12 mouse cellular contexts compared by ENCODE assay signal in the genomic region with DNA sequence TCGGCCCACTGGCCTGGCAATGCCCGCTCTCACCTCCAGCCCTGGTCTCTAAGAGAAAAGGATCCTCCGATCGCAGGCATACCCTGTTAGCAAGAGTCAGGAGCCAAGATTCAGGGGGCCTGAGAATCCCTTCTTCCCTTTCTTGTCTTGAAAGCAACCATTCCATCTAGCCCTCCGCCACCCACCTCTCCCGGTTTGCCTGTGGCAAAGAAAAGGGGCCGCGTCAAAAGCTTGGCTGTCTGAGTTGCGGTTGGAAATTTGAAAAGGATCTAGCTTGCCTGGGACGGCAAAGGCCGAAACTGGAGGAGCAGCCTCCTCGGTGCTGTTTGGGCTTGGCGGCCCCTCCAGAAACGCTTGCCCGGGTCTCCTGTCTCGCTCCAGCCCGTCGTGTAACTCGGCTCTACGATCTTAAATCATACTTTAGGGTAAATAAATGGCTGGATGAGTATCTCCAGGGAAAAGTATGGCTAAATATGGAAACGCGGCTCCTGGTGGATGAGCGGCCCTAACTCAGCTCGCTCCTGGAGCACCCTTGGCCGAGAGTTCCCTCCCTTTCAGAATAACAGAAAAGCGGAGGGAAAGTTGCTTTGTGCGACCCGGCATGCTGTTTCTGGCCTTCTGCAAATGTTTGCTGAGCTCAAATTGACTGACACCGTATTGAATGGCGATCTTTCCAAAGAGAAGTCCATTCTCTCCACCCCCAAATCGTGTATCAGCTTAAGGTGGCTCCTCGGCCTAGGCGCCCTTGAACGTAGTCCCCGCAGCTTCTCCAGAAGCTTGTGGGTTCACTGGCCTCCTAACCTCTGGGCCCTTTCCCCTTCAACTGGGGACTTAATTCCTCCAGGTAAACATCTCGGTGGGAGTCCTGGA. TPM values are rescaled to one million over a fixed set of nuclear protein-coding genes. Genes with fewer than 3 reads are reported as not detected.
DNase-seq lines count a peak whose midpoint lies in the region; ATAC-seq and TF ChIP-seq lines count a peak whose summit lies in the region.
"Had no signal": no experiment of that assay in that cellular context is flagged by ENCODE, and none has a peak within 500 bp of the region (broad histone marks: within the 10 kb centered on the region; RNA-seq: fewer than 3 reads in every experiment).

No protein-coding gene starts in this region.

- TF ChIP-seq POLR2A in limb, embryonic 14.5 days (IDR thresholded peaks at IDR 0.05; ENCODE audit: borderline replicate concordance, extremely low read depth, insufficient read depth, insufficient read length): no peak

- TF ChIP-seq CTCF in left cerebral cortex, adult 2 months (IDR thresholded peaks at IDR 0.05): no peak

- no peak overlapping the region for H3K9ac ChIP-seq in forebrain, embryonic 16.5 days (replicated peaks; ENCODE audit: low read depth, low read length)
- no peak overlapping the region for H3K9ac ChIP-seq in neural tube, embryonic 15.5 days (replicated peaks)
- H3K9ac ChIP-seq in limb, embryonic 14.5 days (ENCODE audit: low read depth, low read length, severe bottlenecking): peak overlapping the region; percentile 21; the same call in 1 of the 2 replicates
- H3K9ac ChIP-seq: liver, embryonic 15.5 days had no signal

- no peak overlapping the region for H3K27ac ChIP-seq in forebrain, embryonic 10.5 days
- no peak overlapping the region for H3K27ac ChIP-seq in forebrain, embryonic 16.5 days (ENCODE audit: low read length)
- no peak overlapping the region for H3K27ac ChIP-seq in neural tube, embryonic 15.5 days (replicated peaks)
- no peak overlapping the region for H3K27ac ChIP-seq in limb, embryonic 14.5 days (replicated peaks; ENCODE audit: low read depth, low read length)
- no peak overlapping the region for H3K27ac ChIP-seq in left cerebral cortex, adult 2 months
- H3K27ac ChIP-seq: liver, embryonic 15.5 days had no signal

- peak overlapping the region; percentile 52 for H3K4me3 ChIP-seq in forebrain, embryonic 10.5 days
- H3K4me3 ChIP-seq in forebrain, embryonic 16.5 days (replicated peaks; ENCODE audit: low read length): no peak overlapping the region
- no peak overlapping the region for H3K4me3 ChIP-seq in neural tube, embryonic 15.5 days (replicated peaks)
- H3K4me3 ChIP-seq in limb, embryonic 14.5 days (replicated peaks; ENCODE audit: low read length): peak overlapping the region; percentile 9
- H3K4me3 ChIP-seq in left cerebral cortex, adult 2 months: no peak overlapping the region
- H3K4me3 ChIP-seq: liver, embryonic 15.5 days had no signal

- WGBS in forebrain, embryonic 10.5 days: under 1% methylated on average over 36 of the region's 36 CpGs
- WGBS in forebrain, embryonic 16.5 days: 1% methylated on average over 36 of the region's 36 CpGs
- under 1% methylated on average over 36 of the region's 36 CpGs for WGBS in neural tube, embryonic 15.5 days
- WGBS in limb, embryonic 14.5 days: 3% methylated on average over 35 of the region's 36 CpGs

- ATAC-seq in forebrain, embryonic 16.5 days: no peak
- ATAC-seq in neural tube, embryonic 15.5 days (ENCODE audit: low FRiP score): no peak
- ATAC-seq in limb, embryonic 14.5 days (ENCODE audit: low FRiP score, low read depth): no peak
- ATAC-seq: inflammation-experienced regulatory T-cells, adult 6 months had no signal

- H3K4me1 ChIP-seq in forebrain, embryonic 10.5 days: peaks cover 49% of the 10 kb centered on the region
- peaks cover 17% of the 10 kb centered on the region for H3K4me1 ChIP-seq in forebrain, embryonic 16.5 days (replicated peaks; ENCODE audit: control insufficient read depth, insufficient read depth, low read length)
- H3K4me1 ChIP-seq in neural tube, embryonic 15.5 days: peaks cover 33% of the 10 kb centered on the region
- H3K4me1 ChIP-seq in limb, embryonic 14.5 days (ENCODE audit: control insufficient read depth, insufficient read depth, low read length): peaks cover 11% of the 10 kb centered on the region; the same call in 1 of the 2 replicates

- peaks cover 100% of the 10 kb centered on the region for H3K27me3 ChIP-seq in forebrain, embryonic 10.5 days (ENCODE audit: poor library complexity, severe bottlenecking)
- peaks cover 80% of the 10 kb centered on the region for H3K27me3 ChIP-seq in forebrain, embryonic 16.5 days (replicated peaks; ENCODE audit: control insufficient read depth, insufficient read depth, low read length)
- peaks cover 86% of the 10 kb centered on the region for H3K27me3 ChIP-seq in neural tube, embryonic 15.5 days (replicated peaks)
- peaks cover 94% of the 10 kb centered on the region for H3K27me3 ChIP-seq in limb, embryonic 14.5 days (ENCODE audit: control insufficient read depth, insufficient read depth, low read length)

- no peaks in the 10 kb centered on the region for H3K36me3 ChIP-seq in forebrain, embryonic 10.5 days (replicated peaks)
- H3K36me3 ChIP-seq in forebrain, embryonic 16.5 days (ENCODE audit: control insufficient read depth, insufficient read depth): no peaks in the 10 kb centered on the region
- no peaks in the 10 kb centered on the region for H3K36me3 ChIP-seq in neural tube, embryonic 15.5 days
- H3K36me3 ChIP-seq in limb, embryonic 14.5 days (ENCODE audit: control insufficient read depth, insufficient read depth, low read length): no peaks in the 10 kb centered on the region
- H3K36me3 ChIP-seq: liver, embryonic 15.5 days had no signal

- H3K9me3 ChIP-seq in forebrain, embryonic 10.5 days: no peaks in the 10 kb centered on the region
- H3K9me3 ChIP-seq in forebrain, embryonic 16.5 days (ENCODE audit: control insufficient read depth, low read length): 0 out of 2 replicates have a peak, but pooled peaks cover 1% of the 10 kb centered on the region
- no peaks in the 10 kb centered on the region for H3K9me3 ChIP-seq in neural tube, embryonic 15.5 days (replicated peaks)
- no peaks in the 10 kb centered on the region for H3K9me3 ChIP-seq in limb, embryonic 14.5 days (ENCODE audit: control insufficient read depth, low read length)
- H3K9me3 ChIP-seq: liver, embryonic 15.5 days had no signal

- peak; percentile 53 for DNase-seq in forebrain, embryonic 10.5 days (ENCODE audit: extremely low spot score, low spot score)
- DNase-seq in neural tube, embryonic 10.5 days (ENCODE audit: extremely low spot score, low spot score): peak; percentile 66
- DNase-seq in limb, embryonic 14.5 days (ENCODE audit: low spot score): no peak
- DNase-seq in left cerebral cortex, adult 2 months (ENCODE audit: extremely low spot score in 1 of 2, low spot score in 2 of 2): no peak
- no peak for DNase-seq in gastrocnemius, postnatal 14 days
- DNase-seq in cerebellum, adult 11-12 months: no peak
- DNase-seq: thymus, adult 18-20 months had no signal

- intact Hi-C loops in left cerebral cortex, adult 2 months (cut with DNase I): loop anchor here (10.0 kb wide), 2 partner anchors 688 to 1198 kb away; no protein-coding TSS in a partner anchor
- intact Hi-C loops in gastrocnemius, postnatal 14 days (cut with DNase I; ENCODE audit: low total_unique reads): loop anchor here (5.0 to 10.0 kb wide), 3 partner anchors 728 to 1198 kb away; no protein-coding TSS in a partner anchor

- H3K4me2 ChIP-seq in forebrain, embryonic 16.5 days (ENCODE audit: low read length): no peak overlapping the region
- no peak overlapping the region for H3K4me2 ChIP-seq in neural tube, embryonic 15.5 days
- peak overlapping the region; percentile 78; the same call in 1 of the 2 replicates for H3K4me2 ChIP-seq in limb, embryonic 14.5 days (replicated peaks; ENCODE audit: low read depth, low read length, severe bottlenecking)
- H3K4me2 ChIP-seq: liver, embryonic 15.5 days had no signal

RNA-seq across cellular contexts. Expression of a gene that starts 3.4 kb away (rescaled TPM):
- polyA plus RNA-seq in forebrain, embryonic 10.5 days (2016; fragmentation: Nextera tagmentation; extraction: Ambion mirVana): 11.1 and 15.3 TPM in 2 replicates
- polyA plus RNA-seq in forebrain, embryonic 16.5 days (2015; fragmentation: Nextera tagmentation; extraction: Ambion mirVana): 0.86 and 4.9 TPM in 2 replicates
- polyA plus RNA-seq in neural tube, embryonic 15.5 days (2015; fragmentation: Nextera tagmentation; extraction: Ambion mirVana): 5.1 and 5.2 TPM in 2 replicates
- 13.3 and 16.0 TPM in 2 replicates for polyA plus RNA-seq in limb, embryonic 14.5 days (2012; rRNA removed)
- polyA plus RNA-seq in limb, embryonic 14.5 days (2014; fragmentation: Nextera tagmentation; extraction: Ambion mirVana): 11.9 and 12.2 TPM in 2 replicates
- not detected for total RNA-seq in left cerebral cortex, adult 2 months (2021)
- total RNA-seq in gastrocnemius, postnatal 14 days (2021): 1 to 10 TPM; 9.0 to 9.2 TPM
- polyA plus RNA-seq: cortical plate, adult 2 months had no signal

Comparison
In these comparisons a context has a peak if more than half of its experiments do, and no peak if none do; other contexts are left out.
1. H3K4me3 ChIP-seq: peak in forebrain, embryonic 10.5 days (single experiment) and limb, embryonic 14.5 days (single experiment); none in forebrain, embryonic 16.5 days (single experiment), neural tube, embryonic 15.5 days (single experiment) and left cerebral cortex, adult 2 months (single experiment).
2. DNase-seq: peak in forebrain, embryonic 10.5 days (single experiment) and neural tube, embryonic 10.5 days (single experiment); none in limb, embryonic 14.5 days (single experiment), left cerebral cortex, adult 2 months (0 of 2), gastrocnemius, postnatal 14 days (single experiment) and cerebellum, adult 11-12 months (single experiment).